Mouse (Mus musculus) brown adipose tissue, adult 24 weeks (tissue): Measurements from ENCODE around the gene Foxe1. TPM values are rescaled to one million over a fixed set of nuclear protein-coding genes. Genes with fewer than 3 reads are reported as not detected.

Experiments used
- polyA plus RNA-seq: library from polyadenylated mRNA; stranded (reverse); fragments of >200 nt; gene quantifications from 2 replicates; pipeline ENCODE4 v1.2.4, GENCODE M21; 2012; ENCODE audit not compliant: missing spikeins, insufficient read depth, insufficient read length

The Foxe1 gene
- polyA plus RNA-seq, 1 experiment, result not detected

Other genes with a start within 250 kb of the Foxe1 start
- gene Ncbp1, start 205.0 kb upstream of the Foxe1 start, polyA plus RNA-seq, result 24.7 and 36.1 TPM in 2 replicates
- 13.8 and 15.5 TPM in 2 replicates for gene Tstd2, start 204.9 kb upstream of the Foxe1 start, polyA plus RNA-seq
- gene Xpa, start 147.3 kb upstream of the Foxe1 start, polyA plus RNA-seq, result 19.5 and 26.9 TPM in 2 replicates
- gene Trmo, start 45.8 kb downstream of the Foxe1 start, polyA plus RNA-seq, result 1.5 and 1.7 TPM in 2 replicates
- gene Hemgn, start 69.9 kb downstream of the Foxe1 start, polyA plus RNA-seq, result not detected in 2 replicates
- 89.7 and 90.5 TPM in 2 replicates for gene Anp32b, start 107.3 kb downstream of the Foxe1 start, polyA plus RNA-seq
- 5.3 and 11.4 TPM in 2 replicates for gene Nans, start 145.6 kb downstream of the Foxe1 start, polyA plus RNA-seq
- 3.3 and 3.5 TPM in 2 replicates for gene Trim14, start 192.5 kb downstream of the Foxe1 start, polyA plus RNA-seq